Mouse (Mus musculus) MEL (cell line): Measurements from ENCODE around the gene Fgfr2. TPM values are rescaled to one million over a fixed set of nuclear protein-coding genes. Genes with fewer than 3 reads are reported as not detected.

ENCODE experiments used
- DNase-seq: peaks from one replicate; pipeline ENCODE4 v3.0.0; 2011; ENCODE audit warnings: low read depth, low spot score
- H3K27ac ChIP-seq: 2 replicates; pipeline ENCODE4 v1.5.1; 2012; ENCODE audit warnings: low read depth, mild to moderate bottlenecking, control low read depth, low read length, moderate library complexity; ENCODE audit not compliant: control insufficient read depth
- H3K27me3 ChIP-seq, 2 experiments: fragments of 150-350 bp in 1 of 2; sonication (generic) in 1 of 2; 2 replicates each; pipeline ENCODE4 v1.6.1; 2012; ENCODE audit warnings: low read length in 2 of 2, mild to moderate bottlenecking in 2 of 2, improper control_type of control experiment in 1 of 2, moderate library complexity in 1 of 2; ENCODE audit not compliant: insufficient read depth in 2 of 2, control insufficient read depth in 1 of 2
- H3K36me3 ChIP-seq, 2 experiments: 2 replicates each; pipeline ENCODE4 v1.6.1; 2012 to 2014; ENCODE audit warnings: low read length in 2 of 2, improper control_type of control experiment in 1 of 2, inconsistent platforms in 1 of 2, mild to moderate bottlenecking in 1 of 2; ENCODE audit not compliant: insufficient read depth in 2 of 2, control insufficient read depth in 1 of 2
- H3K4me1 ChIP-seq, 2 experiments: fragments of 150-350 bp in 1 of 2; sonication (generic) in 1 of 2; 2 replicates each; pipeline ENCODE4 v1.6.1; 2012; ENCODE audit warnings: low read length in 2 of 2, improper control_type of control experiment in 1 of 2, mild to moderate bottlenecking in 1 of 2; ENCODE audit not compliant: insufficient read depth in 2 of 2, control insufficient read depth in 1 of 2
- H3K4me3 ChIP-seq, 2 experiments: fragments of 150-350 bp in 1 of 2; sonication (generic) in 1 of 2; 2 replicates each; pipeline ENCODE4 v1.5.1; 2012; ENCODE audit warnings: low read depth in 2 of 2, low read length in 2 of 2, mild to moderate bottlenecking in 2 of 2, moderate library complexity in 2 of 2, control low read depth in 1 of 2, improper control_type of control experiment in 1 of 2; ENCODE audit not compliant: control insufficient read depth in 1 of 2, insufficient read depth in 1 of 2
- H3K79me2 ChIP-seq: 2 replicates; pipeline ENCODE4 v1.6.1; 2012; ENCODE audit warnings: mild to moderate bottlenecking, low read length, moderate library complexity; ENCODE audit not compliant: control insufficient read depth, poor library complexity, insufficient read depth
- H3K9ac ChIP-seq: 2 replicates; pipeline ENCODE4 v1.6.1; 2012; ENCODE audit warnings: low read depth, mild to moderate bottlenecking, control low read depth, low read length, moderate library complexity; ENCODE audit not compliant: control insufficient read depth, poor library complexity, severe bottlenecking
- H3K9me3 ChIP-seq: fragments of 150-350 bp; sonication (generic); replicated peaks from 2 replicates; pipeline ENCODE4 v1.6.1; 2012; ENCODE audit warnings: mild to moderate bottlenecking, low read length, improper control_type of control experiment, moderate library complexity; ENCODE audit not compliant: insufficient read depth
- CHD1 ChIP-seq: IDR thresholded peaks from 2 replicates; pipeline ENCODE4 v1.6.1; 2012; ENCODE audit warnings: low read depth, mild to moderate bottlenecking, inconsistent platforms, low read length, improper control_type of control experiment
- CHD2 ChIP-seq: IDR thresholded peaks from 2 replicates; pipeline ENCODE4 v1.6.1; 2011; ENCODE audit warnings: low read length, improper control_type of control experiment
- CTCF ChIP-seq, 3 experiments: IDR thresholded peaks in 2 of 3; conservative IDR thresholded peaks in 1 of 3; 2 replicates each; pipeline ENCODE4 v1.5.1; 2011 to 2012; ENCODE audit warnings: low read length in 3 of 3, low read depth in 2 of 3, mild to moderate bottlenecking in 2 of 3, improper control_type of control experiment in 1 of 3, inconsistent platforms in 1 of 3, mixed read lengths in 1 of 3, moderate library complexity in 1 of 3; ENCODE audit not compliant: control insufficient read depth in 1 of 3, insufficient read depth in 1 of 3, poor library complexity in 1 of 3, severe bottlenecking in 1 of 3
- ELF1 ChIP-seq: IDR thresholded peaks from 2 replicates; pipeline ENCODE4 v1.6.1; 2014; ENCODE audit warnings: low read depth, mild to moderate bottlenecking, inconsistent platforms, low read length, improper control_type of control experiment, moderate library complexity
- EP300 ChIP-seq, 2 experiments: IDR thresholded peaks; 2 replicates each; pipeline ENCODE4 v1.6.1; 2011; ENCODE audit warnings: improper control_type of control experiment in 2 of 2, low read length in 2 of 2, low read depth in 1 of 2, mild to moderate bottlenecking in 1 of 2
- ETS1 ChIP-seq: IDR thresholded peaks from 2 replicates; pipeline ENCODE4 v1.6.1; 2012; ENCODE audit warnings: low read depth, mild to moderate bottlenecking, inconsistent platforms, low read length, improper control_type of control experiment, moderate library complexity
- GABPA ChIP-seq: IDR thresholded peaks from 2 replicates; pipeline ENCODE4 v1.6.1; 2012; ENCODE audit warnings: low read depth, mild to moderate bottlenecking, inconsistent platforms, low read length, improper control_type of control experiment, moderate library complexity
- GATA1 ChIP-seq: IDR thresholded peaks from 2 replicates; pipeline ENCODE4 v1.6.1; 2011; ENCODE audit warnings: low read depth, low read length, improper control_type of control experiment
- HCFC1 ChIP-seq: IDR thresholded peaks from 2 replicates; pipeline ENCODE4 v1.6.1; 2012; ENCODE audit warnings: low read depth, mild to moderate bottlenecking, inconsistent platforms, low read length, improper control_type of control experiment, moderate library complexity
- JUND ChIP-seq: IDR thresholded peaks from 2 replicates; pipeline ENCODE4 v1.6.1; 2011; ENCODE audit warnings: low read depth, mild to moderate bottlenecking, improper control_type of control experiment, low read length
- KAT2A ChIP-seq: conservative IDR thresholded peaks from 2 replicates; pipeline ENCODE4 v1.6.1; 2012; ENCODE audit warnings: low read depth, low read length, improper control_type of control experiment, inconsistent platforms
- MAX ChIP-seq: IDR thresholded peaks from 2 replicates; pipeline ENCODE4 v1.6.1; 2011; ENCODE audit warnings: low read length, improper control_type of control experiment
- MAZ ChIP-seq: IDR thresholded peaks from 2 replicates; pipeline ENCODE4 v1.6.1; 2012; ENCODE audit warnings: low read depth, mild to moderate bottlenecking, inconsistent platforms, low read length, improper control_type of control experiment
- NRF1 ChIP-seq: IDR thresholded peaks from 2 replicates; pipeline ENCODE4 v1.6.1; 2014; ENCODE audit warnings: low read depth, mild to moderate bottlenecking, inconsistent platforms, low read length, improper control_type of control experiment, moderate library complexity; ENCODE audit not compliant: poor library complexity, insufficient read depth, severe bottlenecking
- POLR2A ChIP-seq, 2 experiments: IDR thresholded peaks; 2 replicates each; pipeline ENCODE4 v1.6.1; 2011 to 2012; ENCODE audit warnings: low read length in 2 of 2, mild to moderate bottlenecking in 2 of 2, control low read depth in 1 of 2, improper control_type of control experiment in 1 of 2, low read depth in 1 of 2, moderate library complexity in 1 of 2; ENCODE audit not compliant: control insufficient read depth in 1 of 2, insufficient read depth in 1 of 2, poor library complexity in 1 of 2
- RAD21 ChIP-seq: IDR thresholded peaks from 2 replicates; pipeline ENCODE4 v1.6.1; 2011; ENCODE audit warnings: mild to moderate bottlenecking, low read depth, low read length, improper control_type of control experiment
- SIN3A ChIP-seq: IDR thresholded peaks from 2 replicates; pipeline ENCODE4 v1.6.1; 2012; ENCODE audit warnings: low read length, improper control_type of control experiment, inconsistent platforms
- UBTF ChIP-seq: IDR thresholded peaks from 2 replicates; pipeline ENCODE4 v1.6.1; 2012; ENCODE audit warnings: low read depth, mild to moderate bottlenecking, inconsistent platforms, low read length, improper control_type of control experiment, moderate library complexity, borderline replicate concordance; ENCODE audit not compliant: insufficient read depth
- USF1 ChIP-seq: IDR thresholded peaks from 2 replicates; pipeline ENCODE4 v1.6.1; 2014; ENCODE audit warnings: low read depth, mild to moderate bottlenecking, inconsistent platforms, low read length, improper control_type of control experiment, moderate library complexity
- USF2 ChIP-seq, 2 experiments: IDR thresholded peaks; 2 replicates each; pipeline ENCODE4 v1.6.1; 2011 to 2012; ENCODE audit warnings: improper control_type of control experiment in 2 of 2, low read length in 2 of 2, borderline replicate concordance in 1 of 2, inconsistent platforms in 1 of 2, low read depth in 1 of 2, mild to moderate bottlenecking in 1 of 2; ENCODE audit not compliant: insufficient read depth in 1 of 2
- ZC3H11A ChIP-seq: IDR thresholded peaks from 2 replicates; pipeline ENCODE4 v1.6.1; 2012; ENCODE audit warnings: low read depth, mild to moderate bottlenecking, inconsistent platforms, low read length, improper control_type of control experiment
- ZKSCAN1 ChIP-seq: IDR thresholded peaks from 2 replicates; pipeline ENCODE4 v1.6.1; 2012; ENCODE audit warnings: low read depth, mild to moderate bottlenecking, inconsistent platforms, low read length, improper control_type of control experiment, moderate library complexity
- ZNF384 ChIP-seq: IDR thresholded peaks from 2 replicates; pipeline ENCODE4 v1.6.1; 2012; ENCODE audit warnings: low read depth, mild to moderate bottlenecking, inconsistent platforms, low read length, improper control_type of control experiment
- polyA plus RNA-seq, 2 experiments: library from polyadenylated mRNA; stranded (reverse) in 1 of 2; unstranded in 1 of 2; fragments of >175 nt in 1 of 2; fragments of >200 nt in 1 of 2; gene quantifications; 2 replicates each; pipeline versions ENCODE4 v1.2.1 to v1.2.4; 2012; ENCODE audit warnings: low replicate concordance in 2 of 2, low read depth in 1 of 2; ENCODE audit not compliant: insufficient read length in 2 of 2, insufficient read depth in 1 of 2, missing spikeins in 1 of 2
- total RNA-seq: library from RNA; depleted of rRNA; stranded (reverse); fragments of 300-350 nt; gene quantifications from 2 replicates; pipeline ENCODE4 v1.2.3, GENCODE M21; 2012

Gene Fgfr2
- total and polyA plus RNA-seq, 3 experiments = not detected

- TF ChIP-seq ZC3H11A = no peak
- no peak for TF ChIP-seq USF2 (IDR thresholded peaks at IDR 0.05; ENCODE audit: borderline replicate concordance in 1 of 2, insufficient read depth in 1 of 2, low read depth in 1 of 2, low read length in 2 of 2)
- no peak for TF ChIP-seq CHD1
- TF ChIP-seq EP300 (IDR thresholded peaks at IDR 0.05; ENCODE audit: low read depth in 1 of 2, low read length in 2 of 2) = no peak
- TF ChIP-seq MAZ = no peak
- TF ChIP-seq ELF1 = no peak
- TF ChIP-seq ZKSCAN1 = no peak
- H3K27ac ChIP-seq = no peak overlapping the region
- no peak overlapping the region for H3K4me3 ChIP-seq
- peaks cover 0 to 15% of the 10 kb centered on the region in 2 experiments; a peak in 2 of 4 replicates for H3K36me3 ChIP-seq
- H3K27me3 ChIP-seq = no peaks in the 10 kb centered on the region
- no peaks in the 10 kb centered on the region for H3K79me2 ChIP-seq
- H3K9ac ChIP-seq = no peak overlapping the region
- no peaks in the 10 kb centered on the region for H3K4me1 ChIP-seq
- H3K9me3 ChIP-seq = no peaks in the 10 kb centered on the region
- no peak for DNase-seq
These were observed 50.0 kb downstream of the Fgfr2 start for GRCm38 (mm10) chr7:133073147-133073651.

- Histone ChIP-seq H3K9me3 (no peaks in the 10 kb centered on the region), H3K4me3 (no peak overlapping the region), H3K4me1 (no peaks in the 10 kb centered on the region), H3K27ac (no peak overlapping the region), H3K27me3 (no peaks in the 10 kb centered on the region)
- DNase-seq = no peak
- TF ChIP-seq ELF1 = no peak
- no peak for TF ChIP-seq ZC3H11A
- no peak for TF ChIP-seq RAD21
- TF ChIP-seq MAX = no peak
- TF ChIP-seq POLR2A (IDR thresholded peaks at IDR 0.05; ENCODE audit: control insufficient read depth in 1 of 2, insufficient read depth in 1 of 2, low read depth in 1 of 2, low read length in 2 of 2, poor library complexity in 1 of 2) = no peak
- no peak for TF ChIP-seq GABPA
- no peak for TF ChIP-seq ZNF384
- TF ChIP-seq HCFC1 = no peak
- no peak for TF ChIP-seq NRF1
- no peak for TF ChIP-seq EP300 (IDR thresholded peaks at IDR 0.05; ENCODE audit: low read depth in 1 of 2, low read length in 2 of 2)
- no peak for TF ChIP-seq SIN3A
- no peak for TF ChIP-seq USF1
- no peak for TF ChIP-seq CHD2
- TF ChIP-seq CTCF (IDR thresholded peaks at IDR 0.05 in 2 of 3, conservative IDR thresholded peaks at IDR 0.05 in 1 of 3; ENCODE audit: control insufficient read depth in 1 of 3, insufficient read depth in 1 of 3, low read depth in 2 of 3, low read length in 3 of 3, poor library complexity in 1 of 3, severe bottlenecking in 1 of 3) = no peak
- TF ChIP-seq UBTF = no peak
- no peak for TF ChIP-seq JUND
- no peak for TF ChIP-seq ETS1
- no peak for TF ChIP-seq GATA1
- no peak for TF ChIP-seq KAT2A
- TF ChIP-seq, all 39 proteins: peak for 0
- H3K9ac ChIP-seq = no peak overlapping the region
- H3K79me2 ChIP-seq = no peaks in the 10 kb centered on the region
- H3K36me3 ChIP-seq = peaks cover 0 to 15% of the 10 kb centered on the region in 2 experiments; a peak in 2 of 4 replicates
These were observed 50.6 kb downstream of the Fgfr2 start for GRCm38 (mm10) chr7:133072535-133072934.
